Mouse (Mus musculus): Measurements from ENCODE around the gene Cacnb2. TPM values are rescaled to one million over a fixed set of nuclear protein-coding genes. Genes with fewer than 3 reads are reported as not detected.

The Cacnb2 gene
- total RNA-seq (2014; fragmentation: Nextera tagmentation) (not detected in 2 replicates), total RNA-seq (2017) (0.23 and 0.38 TPM in 2 replicates), polyA plus RNA-seq (2012) (not detected in 2 replicates)

DNA sequence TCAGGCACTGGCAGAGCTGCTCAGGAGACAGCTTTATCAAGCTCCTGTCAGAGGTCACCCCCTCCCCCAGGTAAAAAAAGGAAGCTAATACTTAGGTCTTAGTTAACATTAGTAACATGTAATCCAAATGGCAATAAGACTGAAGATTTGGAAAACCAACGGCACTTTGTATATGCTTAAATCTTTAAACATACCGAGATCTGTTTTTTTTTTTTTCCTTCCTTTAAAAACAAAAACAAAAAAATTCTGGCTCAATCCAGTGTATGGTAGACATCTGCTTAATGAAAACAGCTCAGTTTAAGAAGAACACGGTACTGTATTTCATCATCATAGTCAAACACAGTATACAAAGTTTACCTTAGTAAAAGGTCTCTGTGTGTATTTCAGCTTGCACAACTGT is at the start of gene Cacnb2:
Cacnb2 (plus strand) TSS at position 301 of the 400 bp plus-strand sequence.
- no peak within 1 kb of the TSS for H3K4me3 ChIP-seq (ENCODE audit: low read depth, low read length)
- H3K4me1 ChIP-seq (ENCODE audit: insufficient read depth, low read depth, low read length) = no peaks in the 10 kb centered on the region
- no peak for TF ChIP-seq POLR2AphosphoS5 (IDR thresholded peaks at IDR 0.05; ENCODE audit: insufficient replicate concordance, low read depth, low read length)
- no peak for TF ChIP-seq GATA1 (IDR thresholded peaks at IDR 0.05; ENCODE audit: borderline replicate concordance, low read length)
- no peak for TF ChIP-seq GATA2 (IDR thresholded peaks at IDR 0.05; ENCODE audit: borderline replicate concordance, low read depth, low read length)
- no peak for TF ChIP-seq CTCF (IDR thresholded peaks at IDR 0.05; ENCODE audit: low read depth, low read length)
- no peak for TF ChIP-seq TAL1 (conservative IDR thresholded peaks at IDR 0.05; ENCODE audit: low read depth, low read length)
- H3K36me3 ChIP-seq (replicated peaks) = no peaks in the 10 kb centered on the region
- ATAC-seq (ENCODE audit: extremely low read depth, insufficient number of reproducible peaks, low FRiP score, poor library complexity, severe bottlenecking) = no peak
- no peaks in the 10 kb centered on the region for H3K9me3 ChIP-seq (replicated peaks)
- H3K27me3 ChIP-seq (ENCODE audit: insufficient read depth, low read length) = peaks cover 7% of the 10 kb centered on the region; the same call in 1 of the 2 replicates
- DNase-seq (ENCODE audit: low spot score) = no peak

DNA sequence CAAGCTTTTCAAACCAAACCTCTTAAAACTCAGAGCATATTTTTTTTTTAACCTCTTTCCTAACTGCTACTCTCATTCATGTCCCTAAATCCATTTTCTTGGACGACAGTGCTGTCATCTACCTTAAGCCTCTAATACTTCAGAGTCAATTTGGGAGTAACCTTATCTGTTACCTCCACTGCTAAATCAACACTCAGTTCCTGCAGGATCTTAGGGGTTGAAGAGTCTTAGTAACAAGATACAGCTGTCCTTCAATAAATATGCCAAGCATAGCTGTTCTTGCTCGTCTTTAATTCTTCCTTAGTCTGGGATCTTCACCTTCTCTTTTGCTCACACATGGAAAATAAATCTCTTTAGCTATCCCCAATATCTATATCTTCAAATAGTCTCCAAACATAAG is 34.9 kb upstream of the Cacnb2 start:
- ATAC-seq (ENCODE audit: extremely low read depth, insufficient number of reproducible peaks, low FRiP score, poor library complexity, severe bottlenecking) (no peak), DNase-seq (ENCODE audit: low spot score) (no peak)
- no peak overlapping the region for H3K4me3 ChIP-seq (ENCODE audit: low read depth, low read length)
- H3K27me3 ChIP-seq (ENCODE audit: insufficient read depth, low read length) = no peaks in the 10 kb centered on the region
- H3K4me1 ChIP-seq (ENCODE audit: insufficient read depth, low read depth, low read length) = no peaks in the 10 kb centered on the region
- TF ChIP-seq GATA1 (IDR thresholded peaks at IDR 0.05; ENCODE audit: borderline replicate concordance, low read length) = no peak
- TF ChIP-seq GATA2 (IDR thresholded peaks at IDR 0.05; ENCODE audit: borderline replicate concordance, low read depth, low read length) = no peak
- TF ChIP-seq CTCF (IDR thresholded peaks at IDR 0.05; ENCODE audit: low read depth, low read length) = no peak
- no peak for TF ChIP-seq POLR2AphosphoS5 (IDR thresholded peaks at IDR 0.05; ENCODE audit: insufficient replicate concordance, low read depth, low read length)
- no peak for TF ChIP-seq TAL1 (conservative IDR thresholded peaks at IDR 0.05; ENCODE audit: low read depth, low read length)
- H3K36me3 ChIP-seq (replicated peaks) = no peaks in the 10 kb centered on the region
- no peaks in the 10 kb centered on the region for H3K9me3 ChIP-seq (replicated peaks)

DNA sequence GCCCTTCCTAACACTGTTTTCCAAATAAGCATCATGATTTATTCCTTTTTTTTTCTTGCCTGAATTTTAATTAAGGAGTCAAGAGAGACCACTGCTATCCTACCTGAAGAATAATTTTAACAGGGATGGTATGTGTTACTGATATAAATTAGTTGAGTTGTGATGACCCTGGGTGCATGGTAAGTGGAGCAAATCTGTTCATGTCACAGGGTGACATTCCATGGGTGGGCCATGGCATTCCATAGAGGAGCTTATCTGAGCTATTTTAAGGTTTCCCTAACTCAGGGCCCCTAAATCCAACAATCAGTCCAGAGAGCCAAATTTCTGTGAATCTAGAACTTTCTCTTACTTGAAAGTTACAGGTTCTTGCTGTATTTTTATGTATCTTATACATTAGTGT is 31.6 kb upstream of the Cacnb2 start:
- no peak for ATAC-seq (ENCODE audit: extremely low read depth, insufficient number of reproducible peaks, low FRiP score, poor library complexity, severe bottlenecking)
- TF ChIP-seq GATA2 (IDR thresholded peaks at IDR 0.05; ENCODE audit: borderline replicate concordance, low read depth, low read length) (no peak), CTCF (IDR thresholded peaks at IDR 0.05; ENCODE audit: low read depth, low read length) (no peak), TAL1 (conservative IDR thresholded peaks at IDR 0.05; ENCODE audit: low read depth, low read length) (no peak), POLR2AphosphoS5 (IDR thresholded peaks at IDR 0.05; ENCODE audit: insufficient replicate concordance, low read depth, low read length) (no peak), GATA1 (IDR thresholded peaks at IDR 0.05; ENCODE audit: borderline replicate concordance, low read length) (no peak)
- H3K4me3 ChIP-seq (ENCODE audit: low read depth, low read length) = no peak overlapping the region
- no peaks in the 10 kb centered on the region for H3K36me3 ChIP-seq (replicated peaks)
- no peaks in the 10 kb centered on the region for H3K9me3 ChIP-seq (replicated peaks)
- no peak for DNase-seq (ENCODE audit: low spot score)
- H3K4me1 ChIP-seq (ENCODE audit: insufficient read depth, low read depth, low read length) = no peaks in the 10 kb centered on the region
- H3K27me3 ChIP-seq (ENCODE audit: insufficient read depth, low read length) = no peaks in the 10 kb centered on the region

DNA sequence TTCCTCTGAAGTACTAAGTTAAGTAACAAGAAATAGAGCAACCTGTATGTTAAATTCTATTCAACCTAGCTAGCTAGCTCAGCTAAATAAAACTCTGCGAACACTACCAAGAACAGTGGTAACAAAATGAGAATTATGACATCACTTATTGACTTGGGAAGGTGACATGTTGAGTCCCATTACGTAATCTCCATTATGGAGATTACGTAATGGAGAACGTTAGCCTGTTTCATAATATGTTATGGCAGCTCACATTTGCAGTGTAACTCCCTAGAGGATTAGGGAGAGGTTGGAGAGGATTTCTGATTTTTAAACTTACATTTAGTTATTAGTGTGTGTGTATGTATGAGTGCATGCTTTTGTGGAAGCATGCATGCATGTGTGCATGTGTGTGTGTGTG is 13.3 kb upstream of the Cacnb2 start:
- H3K36me3 ChIP-seq (replicated peaks) = no peaks in the 10 kb centered on the region
- no peaks in the 10 kb centered on the region for H3K27me3 ChIP-seq (ENCODE audit: insufficient read depth, low read length)
- no peaks in the 10 kb centered on the region for H3K4me1 ChIP-seq (ENCODE audit: insufficient read depth, low read depth, low read length)
- H3K4me3 ChIP-seq (ENCODE audit: low read depth, low read length) = no peak overlapping the region
- H3K9me3 ChIP-seq (replicated peaks) = no peaks in the 10 kb centered on the region
- no peak for DNase-seq (ENCODE audit: low spot score)
- no peak for TF ChIP-seq TAL1 (conservative IDR thresholded peaks at IDR 0.05; ENCODE audit: low read depth, low read length)
- no peak for TF ChIP-seq GATA1 (IDR thresholded peaks at IDR 0.05; ENCODE audit: borderline replicate concordance, low read length)
- TF ChIP-seq CTCF (IDR thresholded peaks at IDR 0.05; ENCODE audit: low read depth, low read length) = no peak
- TF ChIP-seq POLR2AphosphoS5 (IDR thresholded peaks at IDR 0.05; ENCODE audit: insufficient replicate concordance, low read depth, low read length) = no peak
- no peak for TF ChIP-seq GATA2 (IDR thresholded peaks at IDR 0.05; ENCODE audit: borderline replicate concordance, low read depth, low read length)
- no peak for ATAC-seq (ENCODE audit: extremely low read depth, insufficient number of reproducible peaks, low FRiP score, poor library complexity, severe bottlenecking)

DNA sequence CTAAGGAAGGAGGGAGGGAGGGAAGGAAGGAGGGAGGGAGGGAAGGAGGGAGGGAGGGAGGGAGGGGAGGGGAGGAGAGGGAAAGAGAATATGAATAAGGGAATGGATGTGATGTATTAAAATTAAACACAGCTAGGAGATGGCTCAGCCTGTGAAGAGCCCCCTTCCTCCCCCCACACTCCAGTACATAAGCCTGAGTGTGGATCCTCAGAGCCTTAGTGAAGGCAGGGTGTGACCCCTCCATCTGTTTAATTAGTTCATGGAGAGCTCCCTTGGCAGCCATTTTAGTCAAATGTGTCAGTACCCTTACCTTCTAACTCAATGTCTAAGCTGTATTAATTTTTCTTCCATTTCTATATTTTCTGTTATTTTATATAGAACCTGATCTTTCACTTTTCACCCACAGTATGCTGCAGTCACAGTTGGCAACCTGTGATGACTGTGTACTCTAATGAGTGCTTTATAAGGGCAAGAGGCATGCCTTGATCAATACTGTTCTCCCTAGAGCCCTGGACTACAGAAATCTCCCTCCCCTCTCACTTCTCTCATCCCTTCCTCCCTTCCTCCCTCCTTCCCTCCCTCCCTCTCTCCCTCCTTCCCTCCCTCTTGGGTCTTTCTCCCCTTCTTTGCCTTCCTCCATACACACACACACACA is 4.9 kb upstream of the Cacnb2 start:
- TF ChIP-seq GATA2 (IDR thresholded peaks at IDR 0.05; ENCODE audit: borderline replicate concordance, low read depth, low read length) (no peak), POLR2AphosphoS5 (IDR thresholded peaks at IDR 0.05; ENCODE audit: insufficient replicate concordance, low read depth, low read length) (no peak), TAL1 (conservative IDR thresholded peaks at IDR 0.05; ENCODE audit: low read depth, low read length) (no peak), CTCF (IDR thresholded peaks at IDR 0.05; ENCODE audit: low read depth, low read length) (no peak), GATA1 (IDR thresholded peaks at IDR 0.05; ENCODE audit: borderline replicate concordance, low read length) (no peak)
- Histone ChIP-seq H3K36me3 (replicated peaks) (no peaks in the 10 kb centered on the region), H3K4me1 (ENCODE audit: insufficient read depth, low read depth, low read length) (no peaks in the 10 kb centered on the region), H3K4me3 (ENCODE audit: low read depth, low read length) (no peak overlapping the region), H3K27me3 (ENCODE audit: insufficient read depth, low read length) (no peaks in the 10 kb centered on the region), H3K9me3 (replicated peaks) (no peaks in the 10 kb centered on the region)
- no peak for ATAC-seq (ENCODE audit: extremely low read depth, insufficient number of reproducible peaks, low FRiP score, poor library complexity, severe bottlenecking)
- DNase-seq (ENCODE audit: low spot score) = no peak

DNA sequence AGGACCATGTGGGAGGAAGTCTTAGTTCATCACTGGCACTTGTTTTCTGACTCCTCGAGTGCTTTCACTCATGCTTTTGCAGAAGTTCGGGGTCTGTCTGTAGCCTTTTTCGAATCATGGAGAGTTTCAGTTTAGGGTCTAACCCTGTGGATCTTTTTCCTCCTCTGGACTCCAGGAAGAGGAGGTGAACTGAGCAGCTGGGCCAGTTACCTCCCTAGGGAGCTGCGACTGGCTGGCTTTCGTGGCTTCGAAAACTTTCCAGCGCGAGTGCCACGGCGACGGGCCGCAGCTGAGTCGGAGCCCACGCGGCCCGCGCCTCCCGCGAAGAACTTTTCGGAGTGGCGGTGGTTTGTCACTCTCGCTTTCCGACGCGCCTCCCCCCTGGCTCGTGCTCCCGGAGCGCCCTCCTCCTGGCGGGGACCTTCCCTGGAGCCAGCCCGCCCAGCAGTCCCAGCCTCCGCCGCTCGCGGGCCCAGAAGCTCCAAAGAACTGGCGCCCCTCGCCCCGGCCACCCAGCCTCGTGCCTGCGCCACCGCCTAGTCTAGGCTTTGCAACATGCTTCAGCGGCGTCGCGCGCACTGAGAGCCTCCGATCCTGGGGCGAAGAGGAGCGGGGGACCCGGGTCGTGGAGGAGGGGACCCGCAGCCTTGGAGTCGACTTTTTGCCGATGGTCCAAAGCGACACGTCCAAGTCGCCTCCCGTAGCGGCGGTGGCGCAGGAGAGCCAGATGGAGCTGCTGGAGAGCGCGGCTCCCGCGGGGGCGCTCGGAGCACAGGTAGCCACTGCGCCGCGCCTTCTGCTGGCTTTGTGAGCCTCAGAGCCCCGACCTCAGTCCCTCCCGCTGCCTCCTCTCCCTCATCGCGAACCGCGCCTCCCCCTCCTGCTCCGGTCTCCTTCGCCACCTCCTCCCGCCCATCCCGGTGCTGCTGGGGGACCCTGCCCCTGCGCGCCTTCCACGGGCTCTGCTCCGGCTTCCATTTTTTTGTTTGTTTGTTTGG is 1.2 kb downstream of the Cacnb2 start:
- no peak overlapping the region for H3K4me3 ChIP-seq (ENCODE audit: low read depth, low read length)
- H3K4me1 ChIP-seq (ENCODE audit: insufficient read depth, low read depth, low read length) = no peaks in the 10 kb centered on the region
- peaks cover 7% of the 10 kb centered on the region; the same call in 1 of the 2 replicates for H3K27me3 ChIP-seq (ENCODE audit: insufficient read depth, low read length)
- DNase-seq (ENCODE audit: low spot score) = no peak
- TF ChIP-seq GATA2 (IDR thresholded peaks at IDR 0.05; ENCODE audit: borderline replicate concordance, low read depth, low read length) = no peak
- no peak for TF ChIP-seq TAL1 (conservative IDR thresholded peaks at IDR 0.05; ENCODE audit: low read depth, low read length)
- no peak for TF ChIP-seq CTCF (IDR thresholded peaks at IDR 0.05; ENCODE audit: low read depth, low read length)
- no peak for TF ChIP-seq GATA1 (IDR thresholded peaks at IDR 0.05; ENCODE audit: borderline replicate concordance, low read length)
- no peaks in the 10 kb centered on the region for H3K36me3 ChIP-seq (replicated peaks)
- no peak for ATAC-seq (ENCODE audit: extremely low read depth, insufficient number of reproducible peaks, low FRiP score, poor library complexity, severe bottlenecking)
- H3K9me3 ChIP-seq (replicated peaks) = no peaks in the 10 kb centered on the region
